Mouse (Mus musculus) neural tube, embryonic 10.5 days (tissue): ENCODE data around the gene Taf1c.

Experiments used
- DNase-seq: peaks from one replicate; pipeline ENCODE4 v3.0.0-alpha.2; 2017; ENCODE audit warnings: low spot score; ENCODE audit errors: extremely low spot score

Taf1c gene

DNA sequence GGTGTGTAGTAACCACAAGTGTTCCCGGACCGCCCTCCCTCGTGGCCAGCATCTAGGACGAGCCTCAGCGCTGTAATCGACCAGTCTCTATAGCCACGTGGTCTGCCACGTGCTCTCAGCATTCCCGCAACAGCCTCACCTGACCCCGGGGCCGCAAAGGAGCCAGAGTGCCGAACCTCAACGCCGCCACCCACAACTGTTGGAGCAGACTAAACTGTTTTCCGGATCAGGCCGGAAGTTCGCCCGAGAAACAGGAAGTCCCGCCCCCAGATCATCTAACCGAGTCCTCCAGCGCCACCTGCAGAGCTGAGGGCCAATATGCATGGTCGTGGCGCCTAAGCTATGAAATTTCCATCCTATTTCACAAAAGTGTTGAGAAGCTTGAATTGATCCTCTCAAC lies at the start of gene Taf1c:
Gene Taf1c (minus strand): TSS at position 227 of the 400 bp plus-strand sequence.
- peak; percentile 95 for DNase-seq

DNA sequence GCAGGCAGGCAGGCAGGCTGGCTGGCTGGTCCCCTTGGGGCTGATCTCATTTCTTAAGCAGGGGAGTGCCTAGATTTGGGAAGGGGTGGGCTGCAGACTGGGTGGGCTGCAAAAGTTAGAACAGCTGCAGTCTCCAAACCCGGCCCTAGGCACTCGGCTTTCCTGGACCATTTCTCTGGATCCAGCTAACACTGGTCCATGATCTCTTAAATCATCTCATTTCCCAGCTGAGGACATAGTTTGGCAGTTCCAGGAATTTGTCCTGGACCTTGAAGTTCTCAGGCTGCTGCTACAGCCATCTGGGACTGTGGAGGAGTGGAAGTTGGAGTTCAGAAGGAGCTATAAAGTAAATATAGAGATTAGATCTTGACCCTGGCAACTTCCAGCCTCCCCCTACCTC lies 46.3 kb upstream of the Taf1c start:
- DNase-seq: no peak

DNA sequence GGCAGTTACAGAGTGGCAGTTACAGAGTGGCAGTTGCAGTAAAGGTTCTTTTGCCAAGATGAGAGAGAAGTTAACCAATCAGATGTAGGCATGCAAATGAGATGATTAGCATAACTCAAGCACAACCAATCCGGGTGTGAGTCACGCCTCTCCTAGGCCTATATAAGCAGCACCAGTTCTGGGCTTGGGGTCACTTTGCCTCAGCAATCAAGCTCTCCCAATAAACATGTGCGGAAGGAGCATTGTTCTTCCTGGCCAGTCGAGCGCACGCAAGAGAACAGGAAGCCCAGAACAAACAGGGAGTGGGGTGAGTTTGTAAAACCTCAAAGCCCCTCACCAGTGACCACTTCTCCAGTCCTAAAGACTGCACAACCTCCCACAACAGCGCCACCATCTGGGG lies 41.8 kb upstream of the Taf1c start:
- no peak for DNase-seq

GRCm38 (mm10) chr8:119646197-119646596 lies 41.2 kb upstream of the Taf1c start:
- no peak for DNase-seq

GRCm38 (mm10) chr8:119644981-119645597 lies 40.1 kb upstream of the Taf1c start:
- no peak for DNase-seq

GRCm38 (mm10) chr8:119644429-119644960 lies 39.5 kb upstream of the Taf1c start:
- DNase-seq: no peak

GRCm38 (mm10) chr8:119642960-119643359 lies 37.9 kb upstream of the Taf1c start:
- no peak for DNase-seq

DNA sequence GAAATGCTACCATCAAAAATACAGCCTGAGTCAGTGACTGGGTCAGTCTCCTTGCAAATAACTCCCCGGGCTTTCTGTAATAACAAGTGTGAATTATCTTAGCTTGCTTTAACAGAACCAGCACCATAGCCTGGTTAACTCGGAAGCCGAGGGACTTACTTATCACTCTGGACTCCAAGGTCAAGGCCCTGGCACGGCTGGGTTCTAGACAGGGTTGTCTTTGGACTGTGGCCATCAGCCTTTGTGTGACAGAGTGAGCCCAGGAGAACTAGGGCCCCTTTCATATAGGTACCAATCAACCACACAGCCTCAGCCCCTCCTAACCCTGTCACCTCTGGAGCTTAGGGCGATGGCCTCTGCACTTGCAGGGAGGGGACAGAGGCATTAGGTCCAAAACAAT lies 36.0 kb upstream of the Taf1c start:
- DNase-seq: no peak

GRCm38 (mm10) chr8:119639798-119640197 lies 34.8 kb upstream of the Taf1c start:
- no peak for DNase-seq

- no peak for DNase-seq
These were observed 33.2 kb upstream of the Taf1c start for GRCm38 (mm10) chr8:119638261-119638660.

- no peak for DNase-seq
These were observed 32.4 kb upstream of the Taf1c start for GRCm38 (mm10) chr8:119637381-119637780.

GRCm38 (mm10) chr8:119636766-119637165 lies 31.7 kb upstream of the Taf1c start:
- no peak for DNase-seq

DNA sequence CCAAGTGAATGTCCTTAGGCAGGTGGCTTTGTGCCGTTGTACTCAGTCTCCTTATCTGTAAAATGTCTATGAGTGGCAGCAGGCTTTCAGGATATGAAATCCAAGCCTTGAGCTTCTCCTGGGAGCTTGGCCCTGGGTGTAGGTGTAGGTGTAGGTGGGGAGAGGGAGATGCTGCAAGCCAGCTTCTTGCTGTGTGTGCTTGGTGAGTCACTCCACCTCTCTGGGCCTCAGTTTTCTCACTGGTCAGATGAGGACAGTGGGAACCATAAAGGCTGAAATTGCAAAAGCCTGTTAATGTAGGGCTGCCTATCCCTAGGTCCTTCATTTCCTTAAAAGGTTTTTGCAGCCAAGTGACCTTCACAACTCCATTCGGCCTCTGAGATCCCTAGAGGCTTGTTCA lies 30.9 kb upstream of the Taf1c start:
- DNase-seq: no peak

DNA sequence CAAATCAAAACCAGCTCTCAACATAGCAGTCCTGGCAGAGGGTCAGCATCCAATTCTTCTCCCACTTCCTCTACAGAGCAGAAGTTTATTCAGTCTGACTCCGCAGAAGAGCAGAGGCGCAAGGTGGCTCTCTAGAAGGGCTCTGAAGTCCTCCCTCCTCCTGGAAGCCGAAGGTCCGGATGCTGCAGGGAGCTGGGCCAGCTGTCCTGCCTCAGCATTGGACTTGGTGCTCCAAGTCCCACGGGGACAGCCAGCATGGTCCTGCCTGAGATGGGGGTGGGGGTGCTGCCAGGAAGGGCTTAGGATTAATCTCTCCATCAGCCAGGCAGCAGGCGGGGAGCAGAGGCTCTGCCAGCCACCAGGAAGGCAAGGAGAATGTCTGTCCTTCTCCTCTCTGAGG lies 30.4 kb upstream of the Taf1c start, which contains the start of gene Kcng4:
Gene Kcng4 (minus strand): TSS at position 303 of the 400 bp plus-strand sequence.
- no peak for DNase-seq

GRCm38 (mm10) chr8:119634616-119635336 lies 29.8 kb upstream of the Taf1c start:
- no peak for DNase-seq

GRCm38 (mm10) chr8:119632909-119633308 lies 27.9 kb upstream of the Taf1c start:
- no peak for DNase-seq

DNA sequence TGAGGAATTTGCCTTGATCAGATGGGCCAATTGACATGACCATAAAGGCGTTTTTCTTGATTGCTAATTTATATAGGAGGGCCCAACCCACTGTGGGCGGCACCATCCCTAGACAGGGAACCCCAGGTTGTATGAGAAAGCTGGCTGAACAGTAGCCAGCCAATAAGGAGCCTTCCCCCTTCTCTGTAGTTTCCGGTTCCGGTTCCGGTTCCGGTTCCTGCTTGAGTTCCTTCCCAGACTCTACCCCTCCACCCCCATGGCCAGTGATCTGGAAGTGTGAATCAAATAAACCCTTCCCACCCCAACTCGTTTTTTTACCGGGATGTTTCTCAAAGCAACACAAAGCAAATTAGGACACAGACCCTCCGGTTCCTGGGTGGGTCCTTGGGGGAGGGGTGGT lies 27.2 kb upstream of the Taf1c start:
- DNase-seq: no peak

GRCm38 (mm10) chr8:119630841-119631240 lies 25.8 kb upstream of the Taf1c start:
- DNase-seq: no peak

GRCm38 (mm10) chr8:119627613-119628359 lies 22.8 kb upstream of the Taf1c start:
- no peak for DNase-seq

- no peak for DNase-seq
These were observed 22.2 kb upstream of the Taf1c start for GRCm38 (mm10) chr8:119627199-119627598.

- DNase-seq: no peak
These were observed 20.8 kb upstream of the Taf1c start for GRCm38 (mm10) chr8:119625788-119626187.

GRCm38 (mm10) chr8:119624916-119625315 lies 19.9 kb upstream of the Taf1c start:
- no peak for DNase-seq
